Mouse (Mus musculus): ENCODE measurements at regions not wholly inside any gene's neighbourhood (a gene's known extent, or its start where the extent isn't known, plus 50 kb on each side); places are given as distances from the start of the nearest gene placed in this dataset.
A peak's percentile ranks its signal among the peaks of the same experiment; 100 is the strongest.

DNA sequence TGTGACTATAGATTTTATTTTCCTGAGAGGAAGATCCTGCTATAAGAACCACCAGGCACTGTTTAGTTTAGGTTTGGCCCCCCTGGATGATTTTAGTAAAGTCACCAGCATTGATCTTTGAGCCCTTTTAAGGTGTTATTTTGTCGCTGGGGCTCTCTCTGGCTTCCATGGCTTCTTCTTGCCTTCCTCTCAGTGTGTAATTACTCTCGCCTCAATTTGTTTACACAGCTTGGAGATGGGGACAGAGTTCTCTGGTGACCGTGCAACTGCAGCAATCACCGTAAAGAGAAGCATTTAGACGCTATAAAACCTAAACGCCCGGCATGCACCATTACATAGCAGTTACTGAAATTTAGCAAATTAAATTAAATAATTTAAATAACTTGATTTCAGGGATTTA, 788.5 kb upstream of the Car8 start:
- no peak for DNase-seq (ENCODE audit: low spot score)
- H3K9ac ChIP-seq (ENCODE audit: low read length), result no peak overlapping the region

DNA sequence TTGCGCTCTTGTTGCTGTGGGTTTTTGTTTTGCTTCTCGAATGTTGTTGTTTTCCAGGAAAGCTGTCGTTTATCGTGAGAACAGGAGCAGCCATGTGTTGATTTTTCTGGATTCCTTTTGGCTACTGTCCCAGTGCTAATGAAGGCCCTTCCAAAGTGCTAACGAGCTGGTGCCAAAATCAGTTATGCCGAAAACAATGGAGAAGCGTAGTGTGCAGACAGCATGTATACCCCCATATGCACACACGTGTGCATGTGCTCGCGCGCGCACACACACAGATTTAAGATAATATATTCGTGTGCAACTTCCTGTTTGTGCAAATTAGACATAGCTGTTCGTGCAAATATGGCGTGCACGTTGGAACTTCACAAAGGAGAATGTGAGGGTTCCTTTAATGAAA, 788.0 kb upstream of the Car8 start:
- peaks cover 25% of the 10 kb centered on the region for H3K4me1 ChIP-seq (ENCODE audit: control insufficient read depth, insufficient read depth, low read length)
- peak overlapping the region; percentile 81; the same call in 1 of the 2 replicates for H3K27ac ChIP-seq (ENCODE audit: low read depth, low read length)
- H3K9ac ChIP-seq (ENCODE audit: low read length), result no peak overlapping the region
- 13% methylated on average over 16 of the region's 16 CpGs for WGBS
- H3K4me3 ChIP-seq (ENCODE audit: low read depth, low read length), result no peak overlapping the region
- peak; percentile 97 for DNase-seq (ENCODE audit: low spot score)
- no peaks in the 10 kb centered on the region for H3K36me3 ChIP-seq (ENCODE audit: control insufficient read depth, insufficient read depth, low read length)
- peak; percentile 72 for ATAC-seq
- H3K4me2 ChIP-seq (ENCODE audit: low read length), result peak overlapping the region; percentile 79; the same call in 1 of the 2 replicates
- H3K27me3 ChIP-seq (replicated peaks; ENCODE audit: control insufficient read depth, insufficient read depth, low read length), result no peaks in the 10 kb centered on the region
- H3K9me3 ChIP-seq (replicated peaks; ENCODE audit: control insufficient read depth, low read length), result no peaks in the 10 kb centered on the region

More for the DNA sequence above, 788.5 kb upstream of the Car8 start:
- no peaks in the 10 kb centered on the region for H3K36me3 ChIP-seq (ENCODE audit: control insufficient read depth, insufficient read depth, low read length)
- H3K27ac ChIP-seq (ENCODE audit: low read depth, low read length), result peak overlapping the region; percentile 81
- peak; percentile 35; the same call in 1 of the 2 replicates for ATAC-seq
- peak overlapping the region; percentile 79 for H3K4me2 ChIP-seq (ENCODE audit: low read length)
- 8% methylated on average over 7 of the region's 7 CpGs for whole genome bisulfite sequencing
- peaks cover 25% of the 10 kb centered on the region for H3K4me1 ChIP-seq (ENCODE audit: control insufficient read depth, insufficient read depth, low read length)
- no peak overlapping the region for H3K4me3 ChIP-seq (ENCODE audit: low read depth, low read length)
- H3K9me3 ChIP-seq (replicated peaks; ENCODE audit: control insufficient read depth, low read length), result no peaks in the 10 kb centered on the region
- no peaks in the 10 kb centered on the region for H3K27me3 ChIP-seq (replicated peaks; ENCODE audit: control insufficient read depth, insufficient read depth, low read length)

DNA sequence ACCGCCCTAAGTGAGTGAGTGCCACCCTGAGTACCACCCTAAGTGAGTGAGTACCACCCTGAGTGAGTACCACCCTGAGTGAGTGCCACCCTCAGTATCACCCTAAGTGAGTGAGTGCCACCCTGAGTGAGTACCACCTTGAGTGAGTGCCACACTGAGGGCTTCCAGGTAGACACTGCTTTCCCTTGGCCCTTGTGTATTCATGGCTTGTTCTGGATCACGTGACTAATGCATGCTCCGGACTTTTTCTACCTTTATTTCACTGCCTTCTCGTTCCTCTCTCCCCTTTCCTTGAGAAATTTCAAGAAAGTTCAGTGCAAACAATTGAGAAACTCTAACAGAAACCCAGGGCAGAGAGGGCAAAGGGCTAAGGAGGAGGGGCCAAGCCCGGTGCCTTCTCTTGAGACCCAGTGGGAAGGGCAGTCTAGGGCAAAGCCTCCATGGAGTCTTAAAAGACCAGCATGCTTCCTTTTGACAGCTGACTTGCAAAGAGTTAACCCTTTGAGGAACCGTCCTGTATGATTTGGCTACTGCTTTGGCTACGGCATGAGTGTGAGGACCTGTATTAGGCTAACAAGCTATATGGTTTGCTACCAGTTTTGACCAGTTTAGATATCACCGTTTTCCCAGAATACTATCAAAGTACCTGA, 787.1 kb upstream of the Car8 start:
- no peaks in the 10 kb centered on the region for H3K36me3 ChIP-seq (ENCODE audit: control insufficient read depth, insufficient read depth, low read length)
- H3K27ac ChIP-seq (ENCODE audit: low read depth, low read length), result peak overlapping the region; percentile 36; the same call in 1 of the 2 replicates
- H3K4me2 ChIP-seq (ENCODE audit: low read length), result no peak overlapping the region
- no peak overlapping the region for H3K9ac ChIP-seq (ENCODE audit: low read length)
- peaks cover 25% of the 10 kb centered on the region for H3K4me1 ChIP-seq (ENCODE audit: control insufficient read depth, insufficient read depth, low read length)
- 54% methylated on average over 8 of the region's 8 CpGs for WGBS
- DNase-seq (ENCODE audit: low spot score), result no peak
- H3K4me3 ChIP-seq (ENCODE audit: low read depth, low read length), result no peak overlapping the region
- no peaks in the 10 kb centered on the region for H3K27me3 ChIP-seq (replicated peaks; ENCODE audit: control insufficient read depth, insufficient read depth, low read length)
- ATAC-seq, result no peak
- no peaks in the 10 kb centered on the region for H3K9me3 ChIP-seq (replicated peaks; ENCODE audit: control insufficient read depth, low read length)

DNA sequence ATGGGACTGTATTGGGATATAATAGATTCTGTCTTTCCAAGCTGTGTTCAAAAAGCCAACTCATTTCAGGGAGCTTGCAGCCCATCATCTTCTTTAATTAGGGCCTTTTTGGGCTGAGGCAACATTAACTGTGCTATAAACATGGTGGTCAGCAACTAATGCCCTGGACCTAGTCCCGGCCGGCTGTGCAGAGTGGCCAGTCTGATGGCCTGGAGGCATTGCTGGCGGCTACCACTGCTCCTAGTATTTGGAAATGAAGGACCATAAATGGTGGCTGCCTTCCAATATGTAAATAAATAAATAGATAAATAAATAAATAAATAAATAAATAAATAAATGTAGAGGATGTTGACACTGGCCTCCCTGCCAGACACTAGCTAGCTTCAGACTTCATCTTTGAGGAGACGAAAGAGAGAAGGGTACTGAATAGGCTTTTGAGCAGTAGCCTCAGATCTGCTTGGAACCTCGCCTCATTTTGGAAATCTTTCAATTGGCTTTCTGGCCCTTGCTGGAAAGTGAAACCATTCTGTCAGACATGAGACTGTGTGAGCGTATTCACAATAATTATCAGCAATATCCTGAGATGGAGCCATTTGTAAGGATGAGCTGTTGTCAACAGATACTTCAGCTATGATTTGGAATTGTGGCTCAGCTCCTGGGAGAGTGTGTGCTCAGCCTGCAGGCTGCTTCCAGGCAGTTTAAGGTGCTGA, 785.5 kb upstream of the Car8 start:
- Histone ChIP-seq H3K4me3 (ENCODE audit: low read depth, low read length) (no peak overlapping the region), H3K27me3 (replicated peaks; ENCODE audit: control insufficient read depth, insufficient read depth, low read length) (no peaks in the 10 kb centered on the region), H3K9me3 (replicated peaks; ENCODE audit: control insufficient read depth, low read length) (no peaks in the 10 kb centered on the region), H3K4me2 (ENCODE audit: low read length) (no peak overlapping the region), H3K9ac (ENCODE audit: low read length) (no peak overlapping the region), H3K4me1 (ENCODE audit: control insufficient read depth, insufficient read depth, low read length) (peaks cover 25% of the 10 kb centered on the region), H3K27ac (ENCODE audit: low read depth, low read length) (no peak overlapping the region), H3K36me3 (ENCODE audit: control insufficient read depth, insufficient read depth, low read length) (no peaks in the 10 kb centered on the region)
- WGBS, result 76% methylated on average over 6 of the region's 6 CpGs
- DNase-seq (ENCODE audit: low spot score) (no peak), ATAC-seq (no peak)

DNA sequence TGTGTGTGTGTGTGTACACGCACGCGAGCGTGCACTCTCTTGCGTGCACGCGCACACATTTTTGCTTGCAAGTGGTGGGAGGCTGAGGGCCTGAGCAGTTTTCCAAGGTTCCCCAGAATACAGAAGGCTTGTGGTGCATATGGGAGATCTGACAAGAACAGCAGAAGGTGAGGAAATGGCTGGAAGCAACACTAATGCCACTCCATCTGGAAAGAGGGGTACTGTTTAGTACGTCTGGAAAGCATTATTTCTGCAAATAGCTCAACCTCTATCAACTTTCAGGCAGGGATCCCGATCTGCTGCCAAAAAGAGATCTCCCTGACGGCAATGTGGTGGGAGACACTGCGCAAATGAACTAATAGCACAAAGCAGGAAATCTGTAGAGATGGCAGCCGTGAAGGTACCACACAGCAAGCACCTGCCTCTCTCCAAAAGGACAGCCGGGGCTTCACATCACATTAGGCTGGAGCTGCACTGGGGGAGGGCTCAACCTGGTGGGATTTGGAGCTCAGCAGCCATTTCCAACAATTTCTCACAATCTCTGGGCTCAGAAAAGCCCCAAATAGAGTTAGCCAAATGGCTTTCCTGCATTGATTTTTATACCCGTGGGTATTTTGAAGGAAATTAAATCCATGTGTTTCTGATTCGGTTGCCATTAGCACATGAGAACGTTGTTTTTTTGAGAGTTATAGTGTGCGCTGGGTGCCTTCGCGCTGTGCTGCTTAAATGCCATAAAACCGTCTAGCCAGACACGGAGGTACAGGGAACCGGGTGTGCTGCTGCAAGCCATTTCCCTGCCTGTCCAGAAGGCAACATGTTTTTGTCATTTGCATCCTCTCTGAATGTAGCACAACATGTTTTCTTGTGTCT, 780.6 kb upstream of the Car8 start:
- 72% methylated on average over 22 of the region's 22 CpGs for WGBS

DNA sequence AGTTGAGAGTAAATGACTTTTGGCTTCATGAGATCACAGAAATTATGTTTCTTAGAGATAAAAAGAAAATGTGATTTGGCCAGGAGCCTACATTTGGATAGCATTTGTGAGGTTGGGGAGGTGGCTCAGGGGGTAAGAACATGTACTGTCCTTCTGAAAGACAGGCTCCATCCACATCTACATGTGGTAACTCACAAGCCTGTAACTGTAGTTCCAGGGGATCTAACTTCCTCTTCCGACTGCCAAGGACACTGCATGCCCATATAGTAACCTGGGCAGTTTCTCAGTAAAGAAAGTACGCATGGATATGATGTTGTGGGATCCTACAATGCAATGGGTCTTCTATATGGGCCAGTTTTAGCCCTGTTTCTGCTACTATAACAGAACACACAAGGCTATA, 779.4 kb upstream of the Car8 start:
- Histone ChIP-seq H3K27me3 (replicated peaks; ENCODE audit: control insufficient read depth, insufficient read depth, low read length) (no peaks in the 10 kb centered on the region), H3K4me2 (ENCODE audit: low read length) (no peak overlapping the region), H3K9me3 (replicated peaks; ENCODE audit: control insufficient read depth, low read length) (no peaks in the 10 kb centered on the region), H3K4me1 (ENCODE audit: control insufficient read depth, insufficient read depth, low read length) (peaks cover 16% of the 10 kb centered on the region), H3K27ac (ENCODE audit: low read depth, low read length) (no peak overlapping the region), H3K4me3 (ENCODE audit: low read depth, low read length) (no peak overlapping the region), H3K36me3 (ENCODE audit: control insufficient read depth, insufficient read depth, low read length) (no peaks in the 10 kb centered on the region), H3K9ac (ENCODE audit: low read length) (no peak overlapping the region)
- ATAC-seq (no peak), DNase-seq (ENCODE audit: low spot score) (no peak)
- WGBS, result 96% methylated on average over 2 of the region's 2 CpGs

More for the DNA sequence above, 780.6 kb upstream of the Car8 start:
- no peak overlapping the region for H3K4me3 ChIP-seq (ENCODE audit: low read depth, low read length)
- peaks cover 15% of the 10 kb centered on the region for H3K4me1 ChIP-seq (ENCODE audit: control insufficient read depth, insufficient read depth, low read length)
- no peak overlapping the region for H3K27ac ChIP-seq (ENCODE audit: low read depth, low read length)
- peak; percentile 86 for DNase-seq (ENCODE audit: low spot score)
- ATAC-seq, result peak; percentile 83
- H3K36me3 ChIP-seq (ENCODE audit: control insufficient read depth, insufficient read depth, low read length), result no peaks in the 10 kb centered on the region
- no peak overlapping the region for H3K9ac ChIP-seq (ENCODE audit: low read length)
- no peaks in the 10 kb centered on the region for H3K27me3 ChIP-seq (replicated peaks; ENCODE audit: control insufficient read depth, insufficient read depth, low read length)
- no peak overlapping the region for H3K4me2 ChIP-seq (ENCODE audit: low read length)
- H3K9me3 ChIP-seq (replicated peaks; ENCODE audit: control insufficient read depth, low read length), result no peaks in the 10 kb centered on the region

DNA sequence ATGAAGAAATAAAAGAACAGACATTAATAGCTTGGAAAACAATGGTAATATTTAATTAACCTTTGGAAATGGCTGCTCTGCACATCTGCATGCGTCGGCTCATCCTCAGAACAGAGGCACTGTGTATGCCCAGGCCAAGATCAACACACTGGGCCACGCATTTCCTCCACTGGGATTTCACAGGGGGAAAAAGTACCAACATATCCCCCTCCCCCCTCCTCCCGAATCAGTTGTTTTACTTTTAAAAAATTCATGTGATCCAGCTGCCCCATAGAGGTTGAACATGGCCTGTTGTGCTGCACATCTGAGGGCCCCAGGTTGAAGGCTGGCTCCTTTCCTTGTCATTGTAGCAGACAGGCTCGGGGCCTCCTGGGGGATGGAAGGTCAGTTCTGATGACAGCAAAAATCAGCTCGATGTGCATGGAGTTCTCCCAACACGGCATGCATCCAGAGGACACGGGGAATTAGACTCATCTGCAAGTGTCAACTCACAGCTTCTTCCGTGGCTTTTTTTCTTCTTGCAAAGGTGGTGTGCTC, 777.7 kb upstream of the Car8 start:
- no peaks in the 10 kb centered on the region for H3K9me3 ChIP-seq (replicated peaks; ENCODE audit: control insufficient read depth, low read length)
- H3K36me3 ChIP-seq (ENCODE audit: control insufficient read depth, insufficient read depth, low read length), result no peaks in the 10 kb centered on the region
- DNase-seq (ENCODE audit: low spot score), result no peak
- H3K4me2 ChIP-seq (ENCODE audit: low read length), result no peak overlapping the region
- ATAC-seq, result no peak
- peaks cover 33% of the 10 kb centered on the region for H3K4me1 ChIP-seq (ENCODE audit: control insufficient read depth, insufficient read depth, low read length)
- H3K27ac ChIP-seq (ENCODE audit: low read depth, low read length), result peak overlapping the region; percentile 52; the same call in 1 of the 2 replicates
- no peak overlapping the region for H3K9ac ChIP-seq (ENCODE audit: low read length)
- WGBS, result 72% methylated on average over 9 of the region's 9 CpGs
- H3K27me3 ChIP-seq (replicated peaks; ENCODE audit: control insufficient read depth, insufficient read depth, low read length), result no peaks in the 10 kb centered on the region
- no peak overlapping the region for H3K4me3 ChIP-seq (ENCODE audit: low read depth, low read length)

DNA sequence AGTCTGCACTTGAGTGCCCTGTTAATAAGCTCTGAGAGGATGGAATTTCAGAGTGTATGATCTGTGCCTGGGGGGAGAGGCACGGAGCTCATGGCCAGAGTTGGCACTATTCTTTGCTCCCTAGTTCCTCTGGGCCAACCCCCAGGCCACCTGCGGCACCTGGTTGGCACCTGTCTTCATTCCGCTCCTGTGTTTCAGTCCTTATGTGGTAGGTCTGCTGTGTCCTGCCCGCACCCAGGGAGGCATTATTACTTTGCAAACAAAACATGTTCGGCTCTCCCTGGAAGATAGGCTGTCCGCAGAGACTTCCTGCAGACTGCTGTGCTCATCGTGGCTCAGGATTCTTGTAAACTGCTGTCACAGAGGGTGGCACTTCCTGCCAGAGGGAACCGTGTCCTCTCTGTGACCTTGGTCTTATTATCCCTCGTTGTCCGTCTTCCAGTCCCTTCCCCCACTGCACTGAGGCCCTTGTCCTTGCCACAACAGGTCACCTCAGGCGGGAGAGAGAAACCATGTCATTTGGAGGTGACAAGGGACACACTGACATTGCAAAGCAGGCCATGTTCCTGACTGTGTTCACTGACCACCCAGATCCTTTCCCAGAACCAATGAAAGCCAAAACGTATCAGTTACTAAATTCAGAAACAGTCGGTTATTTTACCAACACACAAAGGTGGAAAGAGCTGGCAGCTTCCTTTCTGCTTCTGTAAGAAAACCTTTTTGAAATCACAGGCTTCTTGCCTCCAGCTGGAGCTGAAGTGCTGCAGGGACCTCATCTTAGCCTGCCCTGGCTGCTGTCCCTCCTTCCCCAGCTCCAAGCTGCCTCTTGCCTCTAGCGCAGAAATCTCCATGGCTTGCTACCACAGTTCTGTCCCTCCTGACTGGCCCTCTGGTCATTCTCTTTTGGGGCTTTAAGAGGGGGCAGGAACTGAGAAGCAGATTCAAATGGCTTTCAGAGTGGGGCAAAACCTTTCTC, 777.0 kb upstream of the Car8 start:
- peak; percentile 21 for DNase-seq (ENCODE audit: low spot score)
- Histone ChIP-seq H3K4me2 (ENCODE audit: low read length) (no peak overlapping the region), H3K4me1 (ENCODE audit: control insufficient read depth, insufficient read depth, low read length) (peaks cover 35% of the 10 kb centered on the region), H3K27me3 (replicated peaks; ENCODE audit: control insufficient read depth, insufficient read depth, low read length) (no peaks in the 10 kb centered on the region), H3K9ac (ENCODE audit: low read length) (no peak overlapping the region), H3K9me3 (replicated peaks; ENCODE audit: control insufficient read depth, low read length) (no peaks in the 10 kb centered on the region), H3K4me3 (ENCODE audit: low read depth, low read length) (no peak overlapping the region), H3K36me3 (ENCODE audit: control insufficient read depth, insufficient read depth, low read length) (no peaks in the 10 kb centered on the region), H3K27ac (ENCODE audit: low read depth, low read length) (peak overlapping the region; percentile 52; the same call in 1 of the 2 replicates)
- ATAC-seq, result no peak
- 36% methylated on average over 14 of the region's 14 CpGs for WGBS
